Mouse (Mus musculus) testis, adult 2 months (tissue): Measurements from ENCODE around the gene Dnaja3. TPM values are rescaled to one million over a fixed set of nuclear protein-coding genes. Genes with fewer than 3 reads are reported as not detected.

Experiments used
- H3K27ac ChIP-seq: fragments of 200-500 bp; 2 replicates; pipeline ENCODE4 v1.5.1; 2012; ENCODE audit warnings: low read depth, low read length; ENCODE audit not compliant: control insufficient read depth, insufficient read depth
- H3K27me3 ChIP-seq: fragments of 200-500 bp; 2 replicates; pipeline ENCODE4 v1.6.1; 2012; ENCODE audit warnings: mild to moderate bottlenecking, low read length, moderate library complexity; ENCODE audit not compliant: control insufficient read depth, insufficient read depth
- H3K36me3 ChIP-seq: fragments of 200-500 bp; 2 replicates; pipeline ENCODE4 v1.6.1; 2012; ENCODE audit warnings: mild to moderate bottlenecking, low read length; ENCODE audit not compliant: control insufficient read depth, insufficient read depth
- H3K4me1 ChIP-seq: fragments of 200-500 bp; 2 replicates; pipeline ENCODE4 v1.6.1; 2012; ENCODE audit warnings: low read length; ENCODE audit not compliant: control insufficient read depth, insufficient read depth
- H3K4me3 ChIP-seq: fragments of 200-500 bp; 2 replicates; pipeline ENCODE4 v1.5.1; 2012; ENCODE audit warnings: low read depth, mild to moderate bottlenecking, low read length, moderate library complexity, mixed read lengths; ENCODE audit not compliant: control insufficient read depth
- CTCF ChIP-seq: fragments of 200-500 bp; IDR thresholded peaks from 2 replicates; pipeline ENCODE4 v1.5.1; 2012; ENCODE audit warnings: low read depth, mild to moderate bottlenecking, inconsistent platforms, low read length, moderate library complexity; ENCODE audit not compliant: control insufficient read depth, insufficient read depth, insufficient replicate concordance
- POLR2A ChIP-seq: fragments of 200-500 bp; IDR thresholded peaks from 2 replicates; pipeline ENCODE4 v1.6.1; 2012; ENCODE audit warnings: low read depth, mild to moderate bottlenecking, inconsistent platforms, low read length, moderate library complexity; ENCODE audit not compliant: control insufficient read depth
- polyA plus RNA-seq: library from polyadenylated mRNA; depleted of rRNA; stranded (reverse); fragments of >200 nt; gene quantifications from 2 replicates; pipeline ENCODE4 v1.2.3, GENCODE M21; 2012

Dnaja3 gene
- polyA plus RNA-seq, 1 experiment, result 26.7 TPM

DNA sequence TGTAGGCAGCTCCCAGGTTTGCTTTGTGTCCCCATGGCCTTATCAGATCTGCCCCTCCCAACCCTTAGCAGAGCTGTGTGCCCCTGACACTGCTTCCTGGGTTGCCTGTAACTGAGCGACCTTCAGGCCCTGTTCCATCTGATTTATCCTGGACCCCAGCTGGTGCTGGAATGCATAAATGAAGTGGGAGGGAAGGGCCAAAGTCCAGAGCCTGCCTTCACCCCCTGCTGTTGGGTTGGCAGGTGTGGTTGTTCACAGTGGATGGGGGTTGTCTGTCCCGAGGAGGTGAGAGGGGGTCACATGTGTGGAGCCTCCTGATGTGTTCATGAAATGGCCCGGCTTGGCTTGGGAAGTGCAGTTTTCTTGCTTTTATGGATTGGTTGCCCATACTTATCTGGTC lies 37.6 kb upstream of the Dnaja3 start:
- TF ChIP-seq POLR2A, result no peak
- TF ChIP-seq CTCF, result no peak

DNA sequence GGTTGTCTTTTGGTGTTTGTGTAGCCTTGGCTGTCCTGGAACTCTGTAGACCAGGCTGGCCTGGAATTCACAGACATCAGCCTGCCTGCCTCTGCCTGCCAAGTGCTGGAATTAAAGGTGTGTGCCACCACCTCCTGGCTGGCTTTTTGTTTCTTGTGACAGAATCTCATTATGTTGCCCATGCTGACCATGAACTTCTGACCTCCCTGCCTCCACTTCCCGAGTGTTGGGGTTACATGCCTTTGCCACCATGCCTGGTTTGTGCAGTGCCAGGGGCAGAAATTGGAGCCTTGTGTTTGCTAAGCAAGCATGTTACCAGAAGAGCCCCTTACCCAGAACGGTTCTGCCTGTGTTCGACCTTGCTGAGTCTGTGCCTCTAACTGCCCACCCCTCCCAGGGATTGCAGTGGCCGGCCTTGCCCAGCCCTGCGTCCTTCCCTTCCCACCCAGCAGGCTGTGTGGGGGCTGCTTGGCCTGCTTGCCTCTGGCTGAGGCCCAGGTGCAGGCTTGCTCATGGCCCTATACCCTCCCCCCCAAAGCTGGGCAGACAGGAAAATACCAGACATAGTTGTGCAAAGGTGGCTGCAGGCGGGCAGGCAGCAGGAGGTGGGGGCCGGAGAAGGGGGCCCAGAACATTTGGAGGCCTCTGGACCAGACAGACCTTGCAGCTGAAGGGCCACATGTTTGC lies 36.9 kb upstream of the Dnaja3 start:
- peaks cover 3% of the 10 kb centered on the region for H3K4me1 ChIP-seq
- TF ChIP-seq POLR2A (no peak), CTCF (no peak)
- H3K27me3 ChIP-seq, result no peaks in the 10 kb centered on the region
- H3K27ac ChIP-seq, result no peak overlapping the region; the same call in 1 of the 2 replicates
- no peaks in the 10 kb centered on the region for H3K36me3 ChIP-seq
- no peak overlapping the region for H3K4me3 ChIP-seq

More for the DNA sequence above, 37.6 kb upstream of the Dnaja3 start:
- H3K4me1 ChIP-seq, result peaks cover 3% of the 10 kb centered on the region
- H3K27ac ChIP-seq, result no peak overlapping the region
- no peaks in the 10 kb centered on the region for H3K27me3 ChIP-seq
- no peaks in the 10 kb centered on the region for H3K36me3 ChIP-seq
- no peak overlapping the region for H3K4me3 ChIP-seq

DNA sequence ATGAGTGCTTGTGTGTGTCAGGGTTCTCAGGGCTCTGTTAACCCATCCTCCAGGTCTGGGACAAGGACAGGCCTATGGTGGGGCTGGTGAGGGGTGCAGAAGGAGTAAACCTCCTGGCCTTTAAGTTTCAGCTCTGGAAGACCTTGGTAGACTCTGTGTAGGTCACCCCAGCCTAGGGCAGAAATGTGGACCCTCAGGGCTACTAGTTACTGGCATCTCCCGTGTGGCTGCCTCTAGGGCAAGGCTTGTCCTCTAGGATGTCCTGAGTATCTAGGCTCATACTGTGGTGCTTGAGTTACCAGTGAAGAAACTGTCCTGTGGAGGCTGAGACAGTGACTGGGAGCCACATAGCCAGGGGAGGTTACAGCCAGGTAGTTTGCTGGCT lies 36.3 kb upstream of the Dnaja3 start:
- H3K27me3 ChIP-seq, result no peaks in the 10 kb centered on the region
- no peak overlapping the region for H3K4me3 ChIP-seq
- TF ChIP-seq POLR2A (no peak), CTCF (no peak)
- peaks cover 3% of the 10 kb centered on the region for H3K4me1 ChIP-seq
- no peak overlapping the region for H3K27ac ChIP-seq
- no peaks in the 10 kb centered on the region for H3K36me3 ChIP-seq

- H3K4me3 ChIP-seq, result no peak overlapping the region
- no peaks in the 10 kb centered on the region for H3K27me3 ChIP-seq
- no peaks in the 10 kb centered on the region for H3K36me3 ChIP-seq
- H3K4me1 ChIP-seq, result peaks cover 3% of the 10 kb centered on the region
- TF ChIP-seq POLR2A (no peak), CTCF (no peak)
- no peak overlapping the region for H3K27ac ChIP-seq
These were observed 35.4 kb upstream of the Dnaja3 start for GRCm38 (mm10) chr16:4604293-4604837.

- no peaks in the 10 kb centered on the region for H3K36me3 ChIP-seq
- no peak overlapping the region for H3K27ac ChIP-seq
- peaks cover 3% of the 10 kb centered on the region for H3K4me1 ChIP-seq
- TF ChIP-seq CTCF (no peak), POLR2A (no peak)
- H3K27me3 ChIP-seq, result no peaks in the 10 kb centered on the region
- no peak overlapping the region for H3K4me3 ChIP-seq
These were observed 34.2 kb upstream of the Dnaja3 start for GRCm38 (mm10) chr16:4605514-4606131.

DNA sequence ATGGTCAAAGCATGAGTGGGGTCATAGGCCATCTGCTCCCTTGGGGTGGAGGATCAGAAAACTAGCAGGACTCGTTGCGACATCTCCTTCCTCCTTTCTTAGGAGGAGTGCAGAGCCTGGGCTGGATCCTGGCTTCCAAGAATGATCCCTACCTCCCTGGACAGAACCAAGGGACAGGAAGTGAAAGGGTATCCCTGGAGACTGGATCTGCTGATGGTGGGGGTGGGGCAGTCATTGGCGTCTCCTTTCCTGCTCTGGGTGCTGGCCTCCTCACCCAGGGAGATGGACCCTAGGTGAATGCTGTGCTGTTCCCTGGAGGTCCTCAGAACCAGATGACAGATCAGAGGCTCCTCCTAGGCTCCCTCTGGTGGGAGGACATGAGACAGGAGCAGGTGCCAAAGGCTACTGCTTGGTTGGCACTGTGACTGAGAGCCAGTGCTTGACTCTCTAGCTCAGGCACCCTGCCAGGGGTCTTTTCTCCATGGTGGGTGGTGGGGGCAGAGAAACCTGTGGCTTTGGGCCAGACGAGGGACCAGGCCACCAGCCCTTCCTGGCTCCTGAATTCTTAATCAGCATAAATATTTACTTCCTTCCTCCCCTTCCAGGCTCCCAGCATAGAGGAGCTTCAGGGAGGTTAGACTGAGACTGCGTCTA lies 33.2 kb upstream of the Dnaja3 start:
- TF ChIP-seq POLR2A, result no peak
- TF ChIP-seq CTCF, result peak; percentile 20; the same call in 1 of the 2 replicates
- H3K27ac ChIP-seq, result no peak overlapping the region
- no peaks in the 10 kb centered on the region for H3K27me3 ChIP-seq
- H3K4me1 ChIP-seq, result peaks cover 3% of the 10 kb centered on the region
- H3K4me3 ChIP-seq, result no peak overlapping the region
- no peaks in the 10 kb centered on the region for H3K36me3 ChIP-seq

GRCm38 (mm10) chr16:4607818-4608531 lies 31.8 kb upstream of the Dnaja3 start:
- H3K27ac ChIP-seq, result no peak overlapping the region
- no peak overlapping the region for H3K4me3 ChIP-seq
- no peaks in the 10 kb centered on the region; the same call in none of the 2 replicates for H3K4me1 ChIP-seq
- TF ChIP-seq CTCF (peak; percentile 59; the same call in 1 of the 2 replicates), POLR2A (no peak)
- no peaks in the 10 kb centered on the region for H3K27me3 ChIP-seq
- H3K36me3 ChIP-seq, result no peaks in the 10 kb centered on the region
